Mouse (Mus musculus) intestine, embryonic 14.5 days (tissue): ENCODE data around the gene Rab39b. TPM values are rescaled to one million over a fixed set of nuclear protein-coding genes. Genes with fewer than 3 reads are reported as not detected.

Experiments used
- ATAC-seq: fragments of 200-750 bp; cut with Nextera tagmentation; replicated peaks from 2 replicates; pipeline ENCODE4 v1.8.0; 2017; ENCODE audit warnings: low read depth, moderate number of reproducible peaks, moderate TSS enrichment, moderate library complexity; ENCODE audit not compliant: low FRiP score, low TSS enrichment
- DNase-seq: peaks from one replicate; pipeline ENCODE4 v3.0.0-alpha.2; 2018; ENCODE audit warnings: low spot score
- H3K27ac ChIP-seq: fragments of 300-500 bp; sonication (generic); 2 replicates; pipeline ENCODE4 v1.5.1; 2014; ENCODE audit warnings: low read depth, mild to moderate bottlenecking, control low read depth
- H3K27me3 ChIP-seq: fragments of 300-500 bp; sonication (generic); replicated peaks from 2 replicates; pipeline ENCODE4 v1.6.1; 2014; ENCODE audit warnings: low read length, control low read depth; ENCODE audit not compliant: control insufficient read depth, insufficient read depth
- H3K36me3 ChIP-seq: fragments of 300-500 bp; sonication (generic); 2 replicates; pipeline ENCODE4 v1.6.1; 2014; ENCODE audit warnings: low read length, control low read depth; ENCODE audit not compliant: control insufficient read depth, insufficient read depth
- H3K4me1 ChIP-seq: fragments of 300-500 bp; sonication (generic); replicated peaks from 2 replicates; pipeline ENCODE4 v1.6.1; 2014; ENCODE audit warnings: low read length, control low read depth, mixed read lengths; ENCODE audit not compliant: control insufficient read depth, insufficient read depth
- H3K4me2 ChIP-seq: fragments of 300-500 bp; sonication (generic); 2 replicates; pipeline ENCODE4 v1.6.1; 2014; ENCODE audit warnings: low read length
- H3K4me3 ChIP-seq: fragments of 300-500 bp; sonication (generic); 2 replicates; pipeline ENCODE4 v1.5.1; 2014; ENCODE audit warnings: low read depth, low read length, control low read depth, mixed read lengths
- H3K9ac ChIP-seq: fragments of 300-500 bp; sonication (generic); 2 replicates; pipeline ENCODE4 v1.6.1; 2014; ENCODE audit warnings: mild to moderate bottlenecking, low read length
- H3K9me3 ChIP-seq: fragments of 300-500 bp; sonication (generic); 2 replicates; pipeline ENCODE4 v1.6.1; 2016; ENCODE audit warnings: low read length, control low read depth; ENCODE audit not compliant: control insufficient read depth
- WGBS: fragments of 180-500 bp; shearing (Covaris S2); extraction: QIAGEN DNeasy Blood & Tissue Kit; methylation state at CpG from one replicate; pipeline ENCODE4 v1.1.7; 2014; 5-methylcytosine and 5-hydroxymethylcytosine counted together
- polyA plus RNA-seq: library from polyadenylated mRNA; unstranded; fragments of >200 nt; fragmentation: Nextera tagmentation; extraction: Ambion mirVana; gene quantifications from 2 replicates; pipeline ENCODE4 v1.2.1, GENCODE M21; 2014

Rab39b gene
- polyA plus RNA-seq: 1.7 and 2.2 TPM in 2 replicates

GRCm38 (mm10) chrX:75577582-75578324 is at the start of gene Rab39b:
Gene Rab39b, minus strand, starts transcription at chrX:75578231.
- Histone ChIP-seq H3K4me3 (peak within 1 kb of the TSS; percentile 38), H3K4me2 (peak within 1 kb of the TSS; percentile 52), H3K27ac (no peak within 1 kb of the TSS), H3K9me3 (no peaks in the 10 kb centered on the region), H3K9ac (no peak within 1 kb of the TSS), H3K36me3 (no peaks in the 10 kb centered on the region), H3K27me3 (no peaks in the 10 kb centered on the region), H3K4me1 (no peaks in the 10 kb centered on the region)
- WGBS: 13% methylated on average over 40 of the region's 41 CpGs
- DNase-seq: peak; percentile 63
- no peak for ATAC-seq

- Histone ChIP-seq H3K9me3 (no peaks in the 10 kb centered on the region), H3K27me3 (no peaks in the 10 kb centered on the region), H3K36me3 (no peaks in the 10 kb centered on the region), H3K4me3 (no peak overlapping the region), H3K9ac (no peak overlapping the region), H3K27ac (no peak overlapping the region), H3K4me2 (no peak overlapping the region), H3K4me1 (no peaks in the 10 kb centered on the region)
- DNase-seq (no peak), ATAC-seq (no peak)
- 78% methylated on average over 2 of the region's 2 CpGs for WGBS
Measured at GRCm38 (mm10) chrX:75578539-75578938, 508 bp upstream of the Rab39b start.

Other genes with a start within 250 kb of the Rab39b start
- 68.9 and 81.4 TPM in 2 replicates for gene Fundc2, start 195.8 kb downstream of the Rab39b start, polyA plus RNA-seq
- 1.6 and 1.8 TPM in 2 replicates for gene F8, start 195.6 kb downstream of the Rab39b start, polyA plus RNA-seq
- 23.7 and 24.3 TPM in 2 replicates for gene Cmc4, start 161.6 kb downstream of the Rab39b start, polyA plus RNA-seq
- 10.6 and 12.3 TPM in 2 replicates for gene Mtcp1, start 161.6 kb downstream of the Rab39b start, polyA plus RNA-seq
- gene Brcc3, start 161.6 kb downstream of the Rab39b start, polyA plus RNA-seq: 64.9 and 70.2 TPM in 2 replicates
- 146 and 155 TPM in 2 replicates for gene Vbp1, start 63.9 kb downstream of the Rab39b start, polyA plus RNA-seq